Mouse (Mus musculus) stomach, embryonic 16.5 days (tissue): ENCODE measurements around the gene Ric8b. TPM values are rescaled to one million over a fixed set of nuclear protein-coding genes. Genes with fewer than 3 reads are reported as not detected.

ENCODE experiments used
- ATAC-seq: fragments of 200-750 bp; cut with Nextera tagmentation; 2 replicates; pipeline ENCODE4 v1.8.0; 2017; ENCODE audit warnings: moderate number of reproducible peaks, moderate TSS enrichment; ENCODE audit not compliant: insufficient read depth, low FRiP score
- H3K27ac ChIP-seq: fragments of 300-500 bp; sonication (generic); 2 replicates; pipeline ENCODE4 v1.5.1; 2014; ENCODE audit warnings: low read length
- H3K27me3 ChIP-seq: fragments of 300-500 bp; sonication (generic); 2 replicates; pipeline ENCODE4 v1.6.1; 2014; ENCODE audit warnings: low read length, control low read depth, mixed read lengths; ENCODE audit not compliant: control insufficient read depth, insufficient read depth
- H3K36me3 ChIP-seq: fragments of 300-500 bp; sonication (generic); 2 replicates; pipeline ENCODE4 v1.6.1; 2014; ENCODE audit warnings: low read length; ENCODE audit not compliant: control insufficient read depth, insufficient read depth
- H3K4me1 ChIP-seq: fragments of 300-500 bp; sonication (generic); 2 replicates; pipeline ENCODE4 v1.6.1; 2014; ENCODE audit warnings: low read length, control low read depth, mixed read lengths; ENCODE audit not compliant: control insufficient read depth, insufficient read depth
- H3K4me2 ChIP-seq: fragments of 300-500 bp; sonication (generic); 2 replicates; pipeline ENCODE4 v1.6.1; 2014; ENCODE audit warnings: low read depth, low read length, mixed read lengths
- H3K4me3 ChIP-seq: fragments of 300-500 bp; sonication (generic); replicated peaks from 2 replicates; pipeline ENCODE4 v1.5.1; 2014; ENCODE audit warnings: mild to moderate bottlenecking, low read length
- H3K9ac ChIP-seq: fragments of 300-500 bp; sonication (generic); 2 replicates; pipeline ENCODE4 v1.6.1; 2014; ENCODE audit warnings: low read length
- H3K9me3 ChIP-seq: fragments of 300-500 bp; sonication (generic); replicated peaks from 2 replicates; pipeline ENCODE4 v1.6.1; 2016; ENCODE audit warnings: low read length, control low read depth; ENCODE audit not compliant: control insufficient read depth
- WGBS: fragments of 180-500 bp; shearing (Covaris S2); extraction: QIAGEN DNeasy Blood & Tissue Kit; methylation state at CpG from one replicate; pipeline ENCODE4 v1.1.7; 2014; 5-methylcytosine and 5-hydroxymethylcytosine counted together
- polyA plus RNA-seq: library from polyadenylated mRNA; unstranded; fragments of >200 nt; fragmentation: Nextera tagmentation; extraction: Ambion mirVana; gene quantifications from 2 replicates; pipeline ENCODE4 v1.2.1, GENCODE M21; 2015

Ric8b gene
- polyA plus RNA-seq, 1 experiment from 2014 or later = 18.2 TPM

DNA sequence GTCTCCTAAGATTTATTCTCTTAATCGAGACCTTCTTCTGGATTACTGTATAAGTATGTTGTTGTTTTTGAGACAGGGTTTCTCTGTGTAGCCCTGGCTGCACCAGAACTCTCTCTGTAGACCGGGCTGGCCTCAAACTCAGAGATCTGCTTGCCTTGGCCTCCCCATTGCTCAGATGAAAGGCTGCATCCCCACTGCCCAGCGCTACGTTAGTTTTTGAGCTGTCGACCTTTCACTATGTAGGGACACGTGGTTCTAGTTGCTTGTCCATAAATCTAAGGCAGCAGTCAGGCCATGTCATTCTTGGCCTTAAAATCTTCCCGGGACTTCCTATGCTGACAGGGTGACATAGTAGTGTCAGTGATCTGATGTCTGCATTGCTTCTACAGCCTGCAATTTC lies 8.9 kb downstream of the Ric8b start:
- WGBS = 66% methylated on average over 7 of the region's 7 CpGs
- no peaks in the 10 kb centered on the region for H3K27me3 ChIP-seq
- H3K27ac ChIP-seq = no peak overlapping the region
- H3K4me2 ChIP-seq = no peak overlapping the region
- no peaks in the 10 kb centered on the region for H3K4me1 ChIP-seq
- no peaks in the 10 kb centered on the region for H3K9me3 ChIP-seq
- H3K9ac ChIP-seq = no peak overlapping the region
- no peak overlapping the region for H3K4me3 ChIP-seq
- peaks cover 5% of the 10 kb centered on the region; the same call in 1 of the 2 replicates for H3K36me3 ChIP-seq
- no peak for ATAC-seq

DNA sequence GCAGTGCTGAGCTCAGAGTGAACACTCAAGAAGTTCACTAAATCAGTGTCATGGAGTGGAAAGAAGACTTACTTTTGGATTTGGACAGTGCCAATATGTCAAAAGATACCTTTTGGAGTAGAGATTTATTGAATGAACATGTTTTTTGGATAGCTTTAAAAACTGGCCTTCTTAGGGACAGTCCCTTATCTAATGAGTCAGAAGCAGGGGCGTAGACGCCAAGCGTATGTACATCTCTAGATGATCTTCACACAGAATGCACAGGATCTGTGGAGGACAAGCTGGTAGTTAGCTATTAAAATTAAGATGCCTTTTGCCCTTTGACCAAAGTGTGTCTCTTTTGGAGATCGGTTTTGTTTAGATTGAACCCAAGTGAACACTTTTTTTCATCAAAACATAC lies 9.5 kb downstream of the Ric8b start:
- ATAC-seq = no peak
- H3K27ac ChIP-seq = no peak overlapping the region
- 73% methylated on average over 4 of the region's 4 CpGs for WGBS
- no peak overlapping the region for H3K4me2 ChIP-seq
- H3K4me1 ChIP-seq = no peaks in the 10 kb centered on the region
- H3K9me3 ChIP-seq = no peaks in the 10 kb centered on the region
- no peak overlapping the region for H3K9ac ChIP-seq
- peaks cover 5% of the 10 kb centered on the region; the same call in 1 of the 2 replicates for H3K36me3 ChIP-seq
- no peak overlapping the region for H3K4me3 ChIP-seq
- H3K27me3 ChIP-seq = no peaks in the 10 kb centered on the region

GRCm38 (mm10) chr10:84928465-84928864 lies 11.0 kb downstream of the Ric8b start:
- WGBS = 83% methylated on average over 4 of the region's 4 CpGs
- ATAC-seq = no peak

DNA sequence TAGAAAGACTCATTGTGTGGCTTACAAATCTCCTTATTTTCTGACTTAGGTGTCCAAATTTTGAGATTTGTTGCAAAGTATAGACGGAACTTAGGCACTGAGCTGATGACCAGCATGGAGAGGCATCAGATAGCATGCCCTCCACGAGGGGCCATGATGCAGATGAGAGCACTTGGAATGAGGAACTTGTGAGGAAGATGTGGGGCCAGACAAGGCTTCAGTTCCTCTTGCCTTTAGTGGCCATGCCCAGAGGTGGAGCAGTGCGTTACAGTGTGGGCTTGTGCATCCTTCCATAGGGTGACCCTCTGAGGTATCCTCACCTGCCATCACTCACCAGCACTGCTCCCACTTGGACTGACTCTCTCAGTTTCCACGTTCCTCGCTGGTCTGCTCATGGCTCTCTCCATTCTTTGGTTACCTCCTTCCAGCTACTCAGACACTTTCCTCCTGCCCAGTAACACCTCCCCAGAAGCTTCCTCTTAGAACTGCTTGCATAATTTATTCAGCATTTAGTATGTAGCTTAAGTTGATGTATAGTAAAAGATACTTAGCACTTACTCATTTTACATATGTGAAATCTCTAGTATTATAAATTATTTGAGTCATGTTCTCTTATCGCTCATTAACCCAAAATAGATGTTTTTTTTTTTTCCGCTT lies 18.3 kb downstream of the Ric8b start:
- 79% methylated on average over 7 of the region's 7 CpGs for WGBS
- H3K9ac ChIP-seq = no peak overlapping the region
- ATAC-seq = no peak

More at GRCm38 (mm10) chr10:84928465-84928864, 11.0 kb downstream of the Ric8b start:
- no peak overlapping the region for H3K4me2 ChIP-seq
- no peak overlapping the region for H3K9ac ChIP-seq
- peaks cover 5% of the 10 kb centered on the region; the same call in 1 of the 2 replicates for H3K36me3 ChIP-seq
- H3K4me1 ChIP-seq = no peaks in the 10 kb centered on the region
- H3K27ac ChIP-seq = no peak overlapping the region; the same call in 1 of the 2 replicates
- no peak overlapping the region for H3K4me3 ChIP-seq
- no peaks in the 10 kb centered on the region for H3K9me3 ChIP-seq
- no peaks in the 10 kb centered on the region for H3K27me3 ChIP-seq

GRCm38 (mm10) chr10:84936832-84937515 lies 19.6 kb downstream of the Ric8b start:
- Histone ChIP-seq H3K4me1 (peaks cover 5% of the 10 kb centered on the region; the same call in 1 of the 2 replicates), H3K27ac (no peak overlapping the region), H3K9ac (no peak overlapping the region), H3K4me2 (no peak overlapping the region), H3K27me3 (no peaks in the 10 kb centered on the region), H3K4me3 (no peak overlapping the region), H3K9me3 (no peaks in the 10 kb centered on the region), H3K36me3 (no peaks in the 10 kb centered on the region)
- WGBS = 62% methylated on average over 4 of the region's 4 CpGs
- no peak for ATAC-seq

More for the DNA sequence above, 18.3 kb downstream of the Ric8b start:
- Histone ChIP-seq H3K4me3 (no peak overlapping the region), H3K36me3 (no peaks in the 10 kb centered on the region), H3K27me3 (no peaks in the 10 kb centered on the region), H3K4me2 (no peak overlapping the region), H3K4me1 (peaks cover 5% of the 10 kb centered on the region; the same call in 1 of the 2 replicates), H3K9me3 (no peaks in the 10 kb centered on the region), H3K27ac (no peak overlapping the region)

- no peak overlapping the region for H3K4me2 ChIP-seq
- H3K4me1 ChIP-seq = peaks cover 5% of the 10 kb centered on the region; the same call in 1 of the 2 replicates
- H3K36me3 ChIP-seq = no peaks in the 10 kb centered on the region
- H3K27ac ChIP-seq = no peak overlapping the region
- no peak overlapping the region for H3K4me3 ChIP-seq
- no peak overlapping the region for H3K9ac ChIP-seq
- H3K27me3 ChIP-seq = no peaks in the 10 kb centered on the region
- 79% methylated on average over 14 of the region's 14 CpGs for WGBS
- H3K9me3 ChIP-seq = no peaks in the 10 kb centered on the region
- no peak for ATAC-seq
Measured at GRCm38 (mm10) chr10:84938094-84938820, 20.8 kb downstream of the Ric8b start.

DNA sequence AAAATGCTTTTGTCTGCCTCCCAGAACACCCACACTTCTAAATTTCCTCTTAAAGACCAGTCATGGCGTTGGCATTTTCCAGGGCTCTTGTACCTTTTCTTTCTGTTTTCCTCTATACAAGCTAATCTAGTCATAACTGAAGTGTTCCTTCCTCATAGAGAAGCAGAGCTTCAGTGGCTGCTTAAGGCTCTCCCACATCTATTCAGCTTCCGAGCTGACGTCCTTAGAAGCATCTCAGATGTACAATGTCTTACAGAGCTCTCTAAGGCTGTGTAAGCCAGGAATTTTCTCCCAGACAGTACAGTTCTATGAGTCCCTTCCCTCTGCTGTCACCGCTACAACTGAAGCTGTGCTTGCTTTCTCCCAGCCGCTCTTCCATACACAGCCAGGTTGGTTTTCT lies 21.5 kb downstream of the Ric8b start:
- H3K9me3 ChIP-seq = no peaks in the 10 kb centered on the region
- peaks cover 5% of the 10 kb centered on the region; the same call in 1 of the 2 replicates for H3K4me1 ChIP-seq
- H3K9ac ChIP-seq = no peak overlapping the region
- H3K4me3 ChIP-seq = no peak overlapping the region
- no peak overlapping the region for H3K27ac ChIP-seq
- no peaks in the 10 kb centered on the region for H3K36me3 ChIP-seq
- no peak overlapping the region for H3K4me2 ChIP-seq
- no peak for ATAC-seq
- no peaks in the 10 kb centered on the region for H3K27me3 ChIP-seq
- WGBS = 81% methylated on average over 5 of the region's 5 CpGs

- Histone ChIP-seq H3K27me3 (no peaks in the 10 kb centered on the region), H3K9me3 (no peaks in the 10 kb centered on the region), H3K4me1 (peaks cover 5% of the 10 kb centered on the region; the same call in 1 of the 2 replicates), H3K27ac (no peak overlapping the region), H3K36me3 (no peaks in the 10 kb centered on the region), H3K4me3 (no peak overlapping the region), H3K4me2 (no peak overlapping the region), H3K9ac (no peak overlapping the region)
- WGBS = 60% methylated on average over 1 of the region's 1 CpGs
- no peak for ATAC-seq
Measured at GRCm38 (mm10) chr10:84940356-84940755, 22.9 kb downstream of the Ric8b start.

DNA sequence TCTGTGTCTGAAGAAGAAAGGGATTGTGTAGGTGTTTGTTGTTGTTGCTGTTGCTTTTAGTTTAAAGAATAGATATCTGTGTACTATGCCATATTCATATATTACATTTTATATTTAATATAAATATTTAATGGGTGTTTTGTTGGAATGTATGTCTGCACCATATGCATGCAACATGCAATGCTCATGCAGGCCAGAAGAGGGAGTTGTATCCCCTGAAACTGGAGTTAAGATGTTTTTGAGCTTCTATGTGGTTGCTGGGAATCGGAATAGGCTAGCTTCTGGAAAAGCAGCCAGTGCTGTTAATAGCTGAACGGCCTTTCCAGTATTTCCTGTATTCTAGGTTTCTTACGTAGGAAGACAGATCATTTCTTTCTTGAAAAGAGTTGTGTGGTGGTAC lies 28.3 kb downstream of the Ric8b start:
- Histone ChIP-seq H3K9me3 (no peaks in the 10 kb centered on the region), H3K4me3 (no peak overlapping the region), H3K27me3 (no peaks in the 10 kb centered on the region), H3K4me2 (no peak overlapping the region), H3K36me3 (peaks cover 11% of the 10 kb centered on the region), H3K9ac (no peak overlapping the region), H3K27ac (no peak overlapping the region), H3K4me1 (peaks cover 22% of the 10 kb centered on the region)
- 95% methylated on average over 3 of the region's 3 CpGs for WGBS
- ATAC-seq = no peak
